Mouse (Mus musculus) MEL (cell line): ENCODE measurements around the gene Rhot1. TPM values are rescaled to one million over a fixed set of nuclear protein-coding genes. Genes with fewer than 3 reads are reported as not detected.

Experiments used
- DNase-seq: peaks from one replicate; pipeline ENCODE4 v3.0.0; 2011; ENCODE audit warnings: low read depth, low spot score
- H3K27ac ChIP-seq: 2 replicates; pipeline ENCODE4 v1.5.1; 2012; ENCODE audit warnings: low read depth, mild to moderate bottlenecking, control low read depth, low read length, moderate library complexity; ENCODE audit not compliant: control insufficient read depth
- H3K27me3 ChIP-seq, 2 experiments: fragments of 150-350 bp in 1 of 2; sonication (generic) in 1 of 2; 2 replicates each; pipeline ENCODE4 v1.6.1; 2012; ENCODE audit warnings: low read length in 2 of 2, mild to moderate bottlenecking in 2 of 2, improper control_type of control experiment in 1 of 2, moderate library complexity in 1 of 2; ENCODE audit not compliant: insufficient read depth in 2 of 2, control insufficient read depth in 1 of 2
- H3K36me3 ChIP-seq, 2 experiments: 2 replicates each; pipeline ENCODE4 v1.6.1; 2012 to 2014; ENCODE audit warnings: low read length in 2 of 2, improper control_type of control experiment in 1 of 2, inconsistent platforms in 1 of 2, mild to moderate bottlenecking in 1 of 2; ENCODE audit not compliant: insufficient read depth in 2 of 2, control insufficient read depth in 1 of 2
- H3K4me1 ChIP-seq, 2 experiments: fragments of 150-350 bp in 1 of 2; sonication (generic) in 1 of 2; 2 replicates each; pipeline ENCODE4 v1.6.1; 2012; ENCODE audit warnings: low read length in 2 of 2, improper control_type of control experiment in 1 of 2, mild to moderate bottlenecking in 1 of 2; ENCODE audit not compliant: insufficient read depth in 2 of 2, control insufficient read depth in 1 of 2
- H3K4me3 ChIP-seq, 2 experiments: fragments of 150-350 bp in 1 of 2; sonication (generic) in 1 of 2; 2 replicates each; pipeline ENCODE4 v1.5.1; 2012; ENCODE audit warnings: low read depth in 2 of 2, low read length in 2 of 2, mild to moderate bottlenecking in 2 of 2, moderate library complexity in 2 of 2, control low read depth in 1 of 2, improper control_type of control experiment in 1 of 2; ENCODE audit not compliant: control insufficient read depth in 1 of 2, insufficient read depth in 1 of 2
- H3K79me2 ChIP-seq: 2 replicates; pipeline ENCODE4 v1.6.1; 2012; ENCODE audit warnings: mild to moderate bottlenecking, low read length, moderate library complexity; ENCODE audit not compliant: control insufficient read depth, poor library complexity, insufficient read depth
- H3K9ac ChIP-seq: 2 replicates; pipeline ENCODE4 v1.6.1; 2012; ENCODE audit warnings: low read depth, mild to moderate bottlenecking, control low read depth, low read length, moderate library complexity; ENCODE audit not compliant: control insufficient read depth, poor library complexity, severe bottlenecking
- H3K9me3 ChIP-seq: fragments of 150-350 bp; sonication (generic); replicated peaks from 2 replicates; pipeline ENCODE4 v1.6.1; 2012; ENCODE audit warnings: mild to moderate bottlenecking, low read length, improper control_type of control experiment, moderate library complexity; ENCODE audit not compliant: insufficient read depth
- BHLHE40 ChIP-seq: IDR thresholded peaks from 2 replicates; pipeline ENCODE4 v1.6.1; 2012; ENCODE audit warnings: low read depth, mild to moderate bottlenecking, inconsistent platforms, low read length, improper control_type of control experiment, borderline replicate concordance
- CHD2 ChIP-seq: IDR thresholded peaks from 2 replicates; pipeline ENCODE4 v1.6.1; 2011; ENCODE audit warnings: low read length, improper control_type of control experiment
- CTCF ChIP-seq, 3 experiments: IDR thresholded peaks in 2 of 3; conservative IDR thresholded peaks in 1 of 3; 2 replicates each; pipeline ENCODE4 v1.5.1; 2011 to 2012; ENCODE audit warnings: low read length in 3 of 3, low read depth in 2 of 3, mild to moderate bottlenecking in 2 of 3, improper control_type of control experiment in 1 of 3, inconsistent platforms in 1 of 3, mixed read lengths in 1 of 3, moderate library complexity in 1 of 3; ENCODE audit not compliant: control insufficient read depth in 1 of 3, insufficient read depth in 1 of 3, poor library complexity in 1 of 3, severe bottlenecking in 1 of 3
- ELF1 ChIP-seq: IDR thresholded peaks from 2 replicates; pipeline ENCODE4 v1.6.1; 2014; ENCODE audit warnings: low read depth, mild to moderate bottlenecking, inconsistent platforms, low read length, improper control_type of control experiment, moderate library complexity
- EP300 ChIP-seq, 2 experiments: IDR thresholded peaks; 2 replicates each; pipeline ENCODE4 v1.6.1; 2011; ENCODE audit warnings: improper control_type of control experiment in 2 of 2, low read length in 2 of 2, low read depth in 1 of 2, mild to moderate bottlenecking in 1 of 2
- GABPA ChIP-seq: IDR thresholded peaks from 2 replicates; pipeline ENCODE4 v1.6.1; 2012; ENCODE audit warnings: low read depth, mild to moderate bottlenecking, inconsistent platforms, low read length, improper control_type of control experiment, moderate library complexity
- GATA1 ChIP-seq: IDR thresholded peaks from 2 replicates; pipeline ENCODE4 v1.6.1; 2011; ENCODE audit warnings: low read depth, low read length, improper control_type of control experiment
- HCFC1 ChIP-seq: IDR thresholded peaks from 2 replicates; pipeline ENCODE4 v1.6.1; 2012; ENCODE audit warnings: low read depth, mild to moderate bottlenecking, inconsistent platforms, low read length, improper control_type of control experiment, moderate library complexity
- KAT2A ChIP-seq: conservative IDR thresholded peaks from 2 replicates; pipeline ENCODE4 v1.6.1; 2012; ENCODE audit warnings: low read depth, low read length, improper control_type of control experiment, inconsistent platforms
- MAFK ChIP-seq: IDR thresholded peaks from 2 replicates; pipeline ENCODE4 v1.6.1; 2011; ENCODE audit warnings: low read depth, mild to moderate bottlenecking, low read length, improper control_type of control experiment, borderline replicate concordance
- MAZ ChIP-seq: IDR thresholded peaks from 2 replicates; pipeline ENCODE4 v1.6.1; 2012; ENCODE audit warnings: low read depth, mild to moderate bottlenecking, inconsistent platforms, low read length, improper control_type of control experiment
- MXI1 ChIP-seq: IDR thresholded peaks from 2 replicates; pipeline ENCODE4 v1.6.1; 2011; ENCODE audit warnings: mild to moderate bottlenecking, low read depth, low read length, improper control_type of control experiment
- MYB ChIP-seq: IDR thresholded peaks from 2 replicates; pipeline ENCODE4 v1.6.1; 2011; ENCODE audit warnings: mild to moderate bottlenecking, low read depth, low read length, improper control_type of control experiment
- MYC ChIP-seq: IDR thresholded peaks from 2 replicates; pipeline ENCODE4 v1.6.1; 2011; ENCODE audit warnings: low read depth, mild to moderate bottlenecking, low read length, improper control_type of control experiment, moderate library complexity
- NELFE ChIP-seq: IDR thresholded peaks from 2 replicates; pipeline ENCODE4 v1.6.1; 2011; ENCODE audit warnings: low read depth, low read length, improper control_type of control experiment
- NRF1 ChIP-seq: IDR thresholded peaks from 2 replicates; pipeline ENCODE4 v1.6.1; 2014; ENCODE audit warnings: low read depth, mild to moderate bottlenecking, inconsistent platforms, low read length, improper control_type of control experiment, moderate library complexity; ENCODE audit not compliant: poor library complexity, insufficient read depth, severe bottlenecking
- POLR2A ChIP-seq, 2 experiments: IDR thresholded peaks; 2 replicates each; pipeline ENCODE4 v1.6.1; 2011 to 2012; ENCODE audit warnings: low read length in 2 of 2, mild to moderate bottlenecking in 2 of 2, control low read depth in 1 of 2, improper control_type of control experiment in 1 of 2, low read depth in 1 of 2, moderate library complexity in 1 of 2; ENCODE audit not compliant: control insufficient read depth in 1 of 2, insufficient read depth in 1 of 2, poor library complexity in 1 of 2
- POLR2AphosphoS2 ChIP-seq: IDR thresholded peaks from 2 replicates; pipeline ENCODE4 v1.6.1; 2011; ENCODE audit warnings: low read length, improper control_type of control experiment
- POLR2AphosphoS5 ChIP-seq: IDR thresholded peaks from 2 replicates; pipeline ENCODE4 v1.6.1; 2012; ENCODE audit warnings: low read depth, borderline replicate concordance, mild to moderate bottlenecking, inconsistent platforms, low read length, moderate library complexity, mixed read lengths
- RAD21 ChIP-seq: IDR thresholded peaks from 2 replicates; pipeline ENCODE4 v1.6.1; 2011; ENCODE audit warnings: mild to moderate bottlenecking, low read depth, low read length, improper control_type of control experiment
- RCOR1 ChIP-seq: IDR thresholded peaks from 2 replicates; pipeline ENCODE4 v1.6.1; 2012; ENCODE audit warnings: low read depth, mild to moderate bottlenecking, inconsistent platforms, low read length, improper control_type of control experiment
- SIN3A ChIP-seq: IDR thresholded peaks from 2 replicates; pipeline ENCODE4 v1.6.1; 2012; ENCODE audit warnings: low read length, improper control_type of control experiment, inconsistent platforms
- SMC3 ChIP-seq: IDR thresholded peaks from 2 replicates; pipeline ENCODE4 v1.6.1; 2011; ENCODE audit warnings: low read depth, low read length, improper control_type of control experiment
- TAL1 ChIP-seq: IDR thresholded peaks from 2 replicates; pipeline ENCODE4 v1.6.1; 2012; ENCODE audit warnings: mild to moderate bottlenecking, inconsistent platforms, low read length, moderate library complexity, mixed read lengths
- TBP ChIP-seq: IDR thresholded peaks from 2 replicates; pipeline ENCODE4 v1.8.0; 2011; ENCODE audit warnings: low read depth, low read length, improper control_type of control experiment
- TCF12 ChIP-seq: IDR thresholded peaks from 2 replicates; pipeline ENCODE4 v1.6.1; 2014; ENCODE audit warnings: low read depth, mild to moderate bottlenecking, inconsistent platforms, low read length, improper control_type of control experiment, moderate library complexity
- UBTF ChIP-seq: IDR thresholded peaks from 2 replicates; pipeline ENCODE4 v1.6.1; 2012; ENCODE audit warnings: low read depth, mild to moderate bottlenecking, inconsistent platforms, low read length, improper control_type of control experiment, moderate library complexity, borderline replicate concordance; ENCODE audit not compliant: insufficient read depth
- USF1 ChIP-seq: IDR thresholded peaks from 2 replicates; pipeline ENCODE4 v1.6.1; 2014; ENCODE audit warnings: low read depth, mild to moderate bottlenecking, inconsistent platforms, low read length, improper control_type of control experiment, moderate library complexity
- USF2 ChIP-seq, 2 experiments: IDR thresholded peaks; 2 replicates each; pipeline ENCODE4 v1.6.1; 2011 to 2012; ENCODE audit warnings: improper control_type of control experiment in 2 of 2, low read length in 2 of 2, borderline replicate concordance in 1 of 2, inconsistent platforms in 1 of 2, low read depth in 1 of 2, mild to moderate bottlenecking in 1 of 2; ENCODE audit not compliant: insufficient read depth in 1 of 2
- ZKSCAN1 ChIP-seq: IDR thresholded peaks from 2 replicates; pipeline ENCODE4 v1.6.1; 2012; ENCODE audit warnings: low read depth, mild to moderate bottlenecking, inconsistent platforms, low read length, improper control_type of control experiment, moderate library complexity
- ZMIZ1 ChIP-seq: IDR thresholded peaks from 2 replicates; pipeline ENCODE4 v1.6.1; 2012; ENCODE audit warnings: low read depth, mild to moderate bottlenecking, inconsistent platforms, low read length, improper control_type of control experiment, moderate library complexity
- polyA plus RNA-seq, 2 experiments: library from polyadenylated mRNA; stranded (reverse) in 1 of 2; unstranded in 1 of 2; fragments of >175 nt in 1 of 2; fragments of >200 nt in 1 of 2; gene quantifications; 2 replicates each; pipeline versions ENCODE4 v1.2.1 to v1.2.4; 2012; ENCODE audit warnings: low replicate concordance in 2 of 2, low read depth in 1 of 2; ENCODE audit not compliant: insufficient read length in 2 of 2, insufficient read depth in 1 of 2, missing spikeins in 1 of 2
- total RNA-seq: library from RNA; depleted of rRNA; stranded (reverse); fragments of 300-350 nt; gene quantifications from 2 replicates; pipeline ENCODE4 v1.2.3, GENCODE M21; 2012

Rhot1 gene
- total and polyA plus RNA-seq, 3 experiments: 43.7 to 919 (median 44.3) TPM

GRCm38 (mm10) chr11:80312049-80312448, 103.2 kb downstream of the Rhot1 start:
- Histone ChIP-seq H3K27me3 (no peaks in the 10 kb centered on the region), H3K79me2 (no peaks in the 10 kb centered on the region), H3K4me3 (no peak overlapping the region), H3K36me3 (no peaks in the 10 kb centered on the region), H3K27ac (no peak overlapping the region), H3K9me3 (no peaks in the 10 kb centered on the region), H3K9ac (no peak overlapping the region), H3K4me1 (peaks cover 0 to 4% of the 10 kb centered on the region in 2 experiments; a peak in 2 of 4 replicates)
- DNase-seq: no peak
- TF ChIP-seq CTCF (IDR thresholded peaks at IDR 0.05 in 2 of 3, conservative IDR thresholded peaks at IDR 0.05 in 1 of 3; ENCODE audit: control insufficient read depth in 1 of 3, insufficient read depth in 1 of 3, low read depth in 2 of 3, low read length in 3 of 3, poor library complexity in 1 of 3, severe bottlenecking in 1 of 3) (no peak), NRF1 (no peak), BHLHE40 (no peak), POLR2AphosphoS5 (no peak), TCF12 (no peak), TAL1 (no peak), USF1 (no peak), UBTF (no peak), GABPA (no peak), MYC (no peak), SMC3 (no peak), MXI1 (no peak), ZMIZ1 (no peak), MYB (no peak), USF2 (IDR thresholded peaks at IDR 0.05; ENCODE audit: borderline replicate concordance in 1 of 2, insufficient read depth in 1 of 2, low read depth in 1 of 2, low read length in 2 of 2) (no peak), SIN3A (no peak)

- DNase-seq: peak; percentile 69
- Histone ChIP-seq H3K79me2 (no peaks in the 10 kb centered on the region), H3K36me3 (no peaks in the 10 kb centered on the region), H3K9ac (no peak overlapping the region), H3K4me3 (no peak overlapping the region), H3K27ac (no peak overlapping the region), H3K4me1 (peaks cover 0 to 4% of the 10 kb centered on the region in 2 experiments; a peak in 2 of 4 replicates), H3K9me3 (no peaks in the 10 kb centered on the region), H3K27me3 (no peaks in the 10 kb centered on the region)
- TF ChIP-seq NRF1: no peak
- no peak for TF ChIP-seq MAZ
- no peak for TF ChIP-seq ZKSCAN1
- no peak for TF ChIP-seq TAL1
- TF ChIP-seq POLR2A (IDR thresholded peaks at IDR 0.05; ENCODE audit: control insufficient read depth in 1 of 2, insufficient read depth in 1 of 2, low read depth in 1 of 2, low read length in 2 of 2, poor library complexity in 1 of 2): no peak
- no peak for TF ChIP-seq CHD2
- TF ChIP-seq TCF12: no peak
- no peak for TF ChIP-seq GABPA
- no peak for TF ChIP-seq RCOR1
- no peak for TF ChIP-seq EP300 (IDR thresholded peaks at IDR 0.05; ENCODE audit: low read depth in 1 of 2, low read length in 2 of 2)
- no peak for TF ChIP-seq MAFK
- TF ChIP-seq POLR2AphosphoS2: no peak
- no peak for TF ChIP-seq POLR2AphosphoS5
- no peak for TF ChIP-seq TBP
- TF ChIP-seq HCFC1: peak; percentile 13; the same call in 1 of the 2 replicates
- TF ChIP-seq USF2 (IDR thresholded peaks at IDR 0.05; ENCODE audit: borderline replicate concordance in 1 of 2, insufficient read depth in 1 of 2, low read depth in 1 of 2, low read length in 2 of 2): no peak
- peak; percentile 68 for TF ChIP-seq SIN3A
- TF ChIP-seq ELF1: no peak
- TF ChIP-seq RAD21: no peak
- no peak for TF ChIP-seq KAT2A
- TF ChIP-seq UBTF: no peak
- no peak for TF ChIP-seq GATA1
- peak; percentile 33 for TF ChIP-seq NELFE
- peak; percentile 13; the same call in 1 of the 2 replicates for TF ChIP-seq ZMIZ1
- no peak for TF ChIP-seq MYB
These were observed 103.7 kb downstream of the Rhot1 start for GRCm38 (mm10) chr11:80312565-80312964.
